Mouse (Mus musculus): ENCODE measurements at regions not wholly inside any gene's neighbourhood (a gene's known extent, or its start where the extent isn't known, plus 50 kb on each side); places are given as distances from the start of the nearest gene placed in this dataset.

DNA sequence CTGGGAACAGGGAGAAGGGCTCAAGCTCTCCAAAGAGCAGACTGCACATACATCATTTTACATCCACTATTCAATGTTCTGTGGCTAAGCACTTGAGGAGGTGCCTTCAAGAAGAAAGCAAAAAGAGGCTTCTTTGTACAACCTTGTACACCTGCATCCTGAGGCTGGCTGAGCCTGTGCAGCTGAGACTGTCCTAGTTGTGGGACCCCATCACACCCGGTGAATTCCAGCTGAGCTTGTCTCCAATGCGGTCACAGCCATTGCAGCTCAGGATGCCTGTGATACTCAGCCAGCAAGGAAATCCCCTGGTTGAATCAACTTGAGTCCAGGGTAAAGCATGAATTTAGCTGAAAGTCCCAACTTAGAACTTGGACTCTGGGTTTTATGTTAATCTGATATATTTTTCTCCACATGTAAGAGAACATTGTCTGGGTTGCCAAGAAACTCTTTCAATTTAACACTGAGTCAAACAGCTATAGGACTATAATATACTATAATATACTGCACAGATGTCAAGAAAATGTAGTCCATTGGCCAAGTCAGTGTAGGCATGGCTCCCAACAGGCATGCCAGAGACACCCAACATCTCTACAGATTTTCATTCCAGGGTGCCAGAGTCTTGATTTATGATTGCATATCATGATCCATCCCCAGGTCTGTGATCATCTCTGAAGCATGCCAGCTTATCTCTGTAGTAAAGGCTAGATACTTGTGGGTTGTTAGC is 599.2 kb downstream of the Pard3 start:
- no peak for DNase-seq

DNA sequence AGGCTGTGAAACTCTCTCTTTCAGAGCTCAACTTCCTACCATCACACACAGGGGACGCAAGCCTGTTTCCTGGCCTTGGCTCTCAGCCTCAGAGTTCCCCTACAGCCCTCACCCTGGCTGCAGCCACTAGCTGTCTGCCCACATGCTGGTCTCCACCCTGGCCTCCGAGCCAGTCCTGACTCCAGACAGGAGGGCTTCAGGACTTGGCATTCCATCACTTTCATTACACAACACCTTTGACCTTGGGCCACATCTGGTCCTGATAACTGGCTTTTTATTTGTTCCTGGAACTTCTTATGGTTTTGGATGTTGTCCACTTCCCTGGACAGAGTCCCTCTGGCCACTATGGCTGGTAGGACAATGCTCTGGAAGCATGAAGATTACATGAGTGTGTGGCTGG is 602.9 kb downstream of the Pard3 start:
- DNase-seq: no peak

DNA sequence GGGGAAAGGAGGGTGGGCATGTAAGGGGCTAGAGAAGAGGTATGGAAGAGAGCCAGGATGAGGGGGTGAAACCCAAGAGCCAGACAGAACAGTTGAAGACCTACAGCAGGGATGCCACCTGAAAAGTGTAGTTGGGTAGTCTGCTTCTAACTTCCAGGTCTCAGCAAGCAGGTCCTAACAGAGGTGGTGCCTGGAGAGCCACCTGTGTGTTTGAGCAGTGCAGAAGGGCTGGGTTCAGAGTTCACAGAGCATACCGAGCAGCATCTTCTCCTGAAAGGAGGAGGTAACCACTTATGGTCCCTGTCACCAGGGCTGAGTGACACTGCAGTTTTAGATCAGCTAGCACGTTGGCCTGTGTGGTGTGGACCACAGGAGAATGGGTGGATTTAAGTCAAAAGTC is 605.3 kb downstream of the Pard3 start:
- no peak for DNase-seq

GRCm38 (mm10) chr8:127674063-127674462 is 610.4 kb downstream of the Pard3 start:
- no peak for DNase-seq

- no peak for DNase-seq
Observed at GRCm38 (mm10) chr8:127675377-127675776, 611.7 kb downstream of the Pard3 start.

GRCm38 (mm10) chr8:127680205-127680604 is 616.5 kb downstream of the Pard3 start:
- no peak for DNase-seq

GRCm38 (mm10) chr8:127684213-127684612 is 620.5 kb downstream of the Pard3 start:
- DNase-seq: no peak

GRCm38 (mm10) chr8:127690792-127691191 is 627.1 kb downstream of the Pard3 start:
- DNase-seq: no peak

GRCm38 (mm10) chr8:127698404-127698803 is 634.7 kb downstream of the Pard3 start:
- DNase-seq: no peak

- no peak for DNase-seq
Observed at GRCm38 (mm10) chr8:127704406-127704805, 640.7 kb downstream of the Pard3 start.

DNA sequence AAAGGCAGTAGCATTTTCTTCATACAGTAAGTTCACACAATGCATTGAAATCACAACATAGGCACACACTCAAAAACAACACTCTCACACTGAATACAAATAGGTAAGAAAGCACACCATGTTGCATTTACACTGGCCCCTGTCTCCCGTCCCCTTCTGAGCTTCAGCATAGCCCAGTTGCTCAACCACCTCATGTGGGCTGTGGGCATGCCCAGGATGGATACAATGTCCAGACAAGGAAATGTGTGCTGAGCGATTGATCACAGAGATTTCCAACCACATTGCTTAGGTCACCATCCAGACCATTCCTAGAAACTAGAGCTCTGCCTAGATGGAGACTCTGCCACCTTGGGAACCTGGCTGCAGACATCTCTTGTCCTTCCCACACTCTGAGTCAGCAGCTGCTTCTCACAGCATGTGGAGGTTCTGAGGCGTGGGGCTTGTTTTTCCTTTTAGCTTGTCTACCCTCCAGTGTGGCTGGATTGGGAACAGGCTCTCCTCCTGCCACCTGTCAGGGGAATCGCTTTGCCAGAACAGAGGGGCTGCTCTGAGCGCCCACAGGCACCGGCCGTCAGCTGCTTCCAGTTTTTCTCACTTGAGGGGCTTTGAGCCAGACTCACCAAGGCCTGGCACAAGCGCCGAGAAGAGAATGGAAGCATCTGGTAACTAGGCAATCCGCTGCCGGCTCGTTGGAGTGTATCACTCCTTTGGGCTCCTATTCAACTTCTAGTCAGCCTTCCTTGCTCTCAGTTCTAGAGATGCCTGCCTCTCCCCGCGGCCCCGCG is 642.5 kb downstream of the Pard3 start:
- peak; percentile 44 for DNase-seq

DNA sequence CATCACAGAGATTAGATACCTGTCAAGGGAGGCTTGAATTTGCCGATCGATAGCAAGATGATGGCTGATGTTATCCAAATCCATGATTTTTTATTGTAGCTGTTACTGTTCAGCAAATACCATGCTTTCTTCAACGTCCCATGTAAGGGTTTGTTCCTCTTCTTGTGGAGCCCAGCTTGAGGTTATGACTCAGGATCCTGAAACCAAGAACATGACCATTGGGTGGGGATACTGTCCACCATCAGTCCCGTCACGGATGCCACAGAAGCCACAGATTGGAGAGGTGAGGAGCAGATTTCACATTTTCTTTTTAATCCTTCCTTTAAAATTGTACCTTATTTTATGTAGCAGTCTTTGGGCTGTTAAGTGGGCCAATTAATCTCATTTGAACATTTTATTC is 645.7 kb downstream of the Pard3 start:
- DNase-seq: no peak

DNA sequence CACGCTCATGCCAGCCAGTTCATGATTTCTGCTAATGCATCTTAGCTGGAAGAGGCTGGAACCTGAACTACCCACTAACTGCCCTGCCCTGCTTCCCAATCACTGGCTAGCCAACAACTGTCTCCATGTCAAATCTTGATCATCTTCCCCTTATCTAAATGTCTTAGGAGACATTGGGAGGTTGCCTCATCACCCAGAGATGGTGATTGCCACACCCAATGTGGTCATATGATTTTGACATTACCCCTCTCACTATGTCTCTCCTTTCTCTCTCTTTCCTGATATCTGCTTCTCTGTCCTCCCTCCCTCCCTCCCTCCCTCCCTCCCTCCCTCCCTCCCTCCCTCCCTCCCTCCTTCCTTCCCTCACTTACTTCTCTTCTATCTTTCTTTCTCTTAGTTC is 643.3 kb upstream of the Nrp1 start:
- no peak for DNase-seq

GRCm38 (mm10) chr8:127717969-127718368 is 640.4 kb upstream of the Nrp1 start:
- no peak for DNase-seq

DNA sequence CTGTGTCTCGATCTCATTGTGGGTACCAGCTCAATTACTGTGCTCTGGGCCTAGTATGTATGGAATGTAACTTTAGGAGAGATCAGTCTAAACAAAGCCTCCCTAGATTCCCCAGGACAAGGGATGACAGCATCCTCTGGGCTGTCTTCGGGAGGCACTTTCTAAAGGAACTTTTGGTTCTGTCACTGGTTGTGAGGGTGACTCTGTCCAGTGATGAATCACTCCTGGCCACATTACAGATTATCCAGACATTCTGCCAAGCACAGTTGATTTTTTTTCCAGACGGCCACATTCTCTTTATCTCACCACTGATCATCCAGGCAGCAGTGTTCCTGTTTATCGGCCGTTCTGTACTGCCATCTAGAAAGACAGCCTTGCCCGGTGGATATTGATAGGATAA is 638.5 kb upstream of the Nrp1 start:
- no peak for DNase-seq

GRCm38 (mm10) chr8:127720593-127721290 is 637.7 kb upstream of the Nrp1 start:
- no peak for DNase-seq

GRCm38 (mm10) chr8:127721624-127722023 is 636.8 kb upstream of the Nrp1 start:
- DNase-seq: no peak

DNA sequence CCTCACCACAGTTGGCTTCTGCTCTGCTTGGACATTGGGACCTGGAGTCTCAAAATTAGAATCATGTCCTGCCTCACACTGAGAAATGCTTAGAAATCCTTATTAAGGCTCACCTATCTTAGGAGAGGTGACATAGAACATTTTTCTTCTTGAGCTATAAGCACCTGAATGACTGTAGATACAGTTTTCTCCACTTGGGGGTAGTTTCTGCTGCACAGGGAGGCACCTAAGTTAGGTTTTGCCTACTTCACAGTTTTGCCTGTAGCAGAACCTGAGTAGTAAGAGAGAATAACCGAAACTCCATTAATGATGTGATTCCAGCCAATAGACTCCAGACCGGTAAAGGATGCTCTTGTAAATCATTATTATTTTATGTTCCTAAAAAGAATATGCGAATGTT is 624.3 kb upstream of the Nrp1 start:
- DNase-seq: no peak

DNA sequence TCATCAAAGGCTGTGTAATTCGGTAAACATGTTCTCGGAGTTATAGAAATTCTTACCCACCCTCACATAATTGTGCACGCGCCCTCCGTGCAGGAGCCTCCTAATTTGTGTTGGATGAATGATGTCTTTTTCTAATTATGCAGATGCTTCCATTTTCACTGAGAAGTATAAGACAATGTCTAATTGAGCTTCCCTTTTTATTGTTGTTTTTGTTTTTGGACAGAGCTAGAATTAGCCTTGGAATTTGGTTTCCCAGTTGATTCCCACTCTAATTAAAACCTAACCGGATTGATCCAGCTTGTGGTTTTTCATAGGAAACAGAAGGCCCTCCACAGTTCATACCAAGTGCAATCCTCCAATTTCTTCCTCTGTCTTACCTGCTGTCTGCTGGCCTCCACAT is 616.2 kb upstream of the Nrp1 start:
- DNase-seq: no peak

- no peak for DNase-seq
Observed at GRCm38 (mm10) chr8:127745221-127745620, 613.2 kb upstream of the Nrp1 start.

GRCm38 (mm10) chr8:127746456-127746855 is 611.9 kb upstream of the Nrp1 start:
- DNase-seq: no peak

GRCm38 (mm10) chr8:127752871-127753270 is 605.5 kb upstream of the Nrp1 start:
- DNase-seq: no peak

DNA sequence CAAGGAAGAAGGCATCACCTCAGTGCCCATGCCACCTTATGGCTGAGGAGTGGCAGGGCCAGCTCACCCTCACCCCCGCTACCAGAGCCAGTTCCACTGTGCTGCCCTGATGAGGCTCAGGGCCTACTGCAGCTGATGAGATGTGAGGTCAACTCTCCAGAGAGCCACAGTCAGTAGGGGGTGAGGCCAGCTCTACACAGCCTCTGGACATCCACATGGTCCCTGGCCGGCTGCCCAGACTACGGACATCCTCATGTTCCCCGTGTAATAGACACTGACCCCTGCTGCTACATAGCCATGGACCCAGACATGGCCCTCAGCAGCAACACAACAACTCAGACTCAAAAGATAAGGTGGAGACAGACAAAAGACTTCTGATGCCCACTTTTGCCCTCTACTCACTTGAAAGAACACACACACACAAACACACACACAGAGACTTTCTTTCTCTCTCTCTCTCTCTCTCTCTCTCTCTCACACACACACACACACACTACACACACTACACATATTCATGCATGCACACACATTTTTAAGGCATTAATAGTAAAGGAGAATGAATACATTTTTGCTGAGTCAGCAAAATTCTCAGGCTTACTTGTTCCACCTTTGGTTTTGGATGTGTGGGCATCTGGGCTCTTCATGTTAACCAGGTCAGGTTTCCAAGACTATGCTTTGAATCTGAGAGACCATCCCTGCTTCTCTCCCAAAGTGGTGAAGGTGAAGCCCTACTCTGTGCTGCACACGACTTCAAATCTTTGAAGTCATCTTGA is 604.4 kb upstream of the Nrp1 start:
- DNase-seq: no peak

All from cerebellum, adult 8-10 months (tissue).